Mouse (Mus musculus) adrenal gland, postnatal 14 days (tissue): ENCODE results near the gene Nrf1. TPM values are rescaled to one million over a fixed set of nuclear protein-coding genes. Genes with fewer than 3 reads are reported as not detected.
A peak's percentile ranks its signal among the peaks of the same experiment; 100 is the strongest.

Source experiments
- DNase-seq: peaks from one replicate; pipeline ENCODE4 v3.0.0; 2021; ENCODE audit warnings: mixed read lengths
- microRNA-seq, 2 experiments: library from miRNA; unstranded; fragments of <30 nt; microRNA quantifications; one replicate each; pipeline ENCODE4 v1.2.0; 2021
- total RNA-seq: library from RNA; stranded (reverse); gene quantifications from 2 replicates; pipeline ENCODE4 v1.2.3, GENCODE M21; 2021

Gene Nrf1
- total RNA-seq, 1 experiment from 2014 or later, result 23.3 TPM

DNA sequence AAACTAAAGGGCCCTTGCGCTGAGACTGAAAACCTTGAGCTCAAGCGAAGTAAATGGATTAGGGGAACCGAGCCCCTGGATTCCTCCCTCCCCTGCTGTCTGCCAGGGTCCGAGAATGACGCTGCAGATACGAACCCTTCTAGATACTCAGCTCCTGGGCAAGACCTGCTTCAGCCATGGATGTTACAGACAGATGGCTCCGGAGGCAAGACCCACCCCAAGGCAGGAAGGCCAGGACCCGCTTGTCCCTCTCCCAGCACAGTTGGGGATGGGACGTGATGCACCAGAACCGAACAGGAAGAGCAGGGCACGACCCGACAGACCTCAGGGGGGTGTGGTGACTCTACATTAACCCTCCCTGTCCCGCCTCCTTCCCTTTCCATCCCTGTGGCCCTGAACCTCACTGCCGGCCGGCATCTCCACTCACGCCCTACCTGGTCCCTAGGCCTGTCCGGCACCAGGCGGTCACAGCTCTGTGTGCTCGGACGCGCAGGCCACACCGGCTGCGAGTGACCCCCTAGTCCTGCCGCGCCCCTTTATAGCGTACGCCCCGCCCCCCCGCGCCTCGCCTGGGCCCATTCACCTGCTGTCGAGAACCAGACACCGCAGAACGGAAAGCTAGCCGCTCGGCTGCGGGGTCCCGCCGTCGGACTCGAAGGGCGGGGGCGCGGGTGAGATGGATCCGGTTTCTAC lies 127.6 kb downstream of the Nrf1 start:
- DNase-seq, result no peak

GRCm38 (mm10) chr6:30175918-30176421 lies 128.2 kb downstream of the Nrf1 start:
- no peak for DNase-seq

GRCm38 (mm10) chr6:30176496-30176895 lies 128.7 kb downstream of the Nrf1 start:
- DNase-seq, result no peak

GRCm38 (mm10) chr6:30177305-30177704 lies 129.5 kb downstream of the Nrf1 start:
- DNase-seq, result no peak

DNA sequence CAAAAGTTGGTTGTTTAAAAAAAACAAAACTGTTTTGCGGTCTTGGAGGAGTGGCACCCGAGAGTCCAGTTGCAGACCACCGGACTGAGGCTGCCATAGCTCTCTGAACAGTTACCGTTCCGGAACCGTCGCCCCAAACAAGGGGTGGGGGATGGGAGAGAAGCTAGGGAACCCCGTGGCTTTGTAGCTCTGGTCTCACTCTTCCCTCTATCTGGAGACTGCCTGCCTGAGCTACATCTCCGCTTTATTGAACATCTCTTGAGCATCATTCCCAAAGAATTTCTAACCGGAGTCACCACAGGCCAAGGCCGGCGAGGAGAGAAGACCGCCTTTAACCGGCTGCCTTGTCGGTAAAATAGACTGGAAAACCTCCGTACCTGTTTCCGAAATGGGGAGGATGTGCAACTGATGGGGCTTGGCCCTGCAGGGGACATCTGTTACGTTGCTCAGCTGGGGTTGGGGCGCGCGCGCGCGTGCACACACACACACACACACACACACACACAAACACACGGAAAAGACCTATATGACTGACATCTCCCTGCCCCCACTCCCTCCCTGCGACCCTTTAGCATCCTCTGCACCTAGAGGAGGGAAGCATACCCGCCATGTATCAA lies 130.3 kb downstream of the Nrf1 start:
- no peak for DNase-seq

DNA sequence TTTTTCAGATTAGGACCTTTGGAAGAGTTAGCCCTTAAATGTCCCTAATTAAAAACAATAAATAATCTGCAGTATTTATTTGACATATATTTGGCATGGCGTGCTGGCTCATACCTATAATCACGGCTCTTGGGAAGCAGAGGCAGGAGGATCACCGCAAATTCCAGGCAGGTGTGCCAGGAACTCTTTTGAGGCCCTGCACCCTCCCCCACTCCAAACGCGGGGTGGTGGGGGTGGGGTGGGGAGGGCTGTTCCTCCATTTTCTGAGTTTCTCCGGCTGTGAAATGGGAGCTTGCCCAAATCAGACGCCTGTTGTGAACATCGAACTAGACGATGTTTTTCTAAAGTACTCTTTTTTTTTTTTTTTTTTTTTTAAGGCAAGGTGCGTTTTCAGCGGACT lies 131.3 kb downstream of the Nrf1 start:
- DNase-seq, result no peak

- DNase-seq, result peak; percentile 40
Measured at GRCm38 (mm10) chr6:30180321-30180720, 132.5 kb downstream of the Nrf1 start.

DNA sequence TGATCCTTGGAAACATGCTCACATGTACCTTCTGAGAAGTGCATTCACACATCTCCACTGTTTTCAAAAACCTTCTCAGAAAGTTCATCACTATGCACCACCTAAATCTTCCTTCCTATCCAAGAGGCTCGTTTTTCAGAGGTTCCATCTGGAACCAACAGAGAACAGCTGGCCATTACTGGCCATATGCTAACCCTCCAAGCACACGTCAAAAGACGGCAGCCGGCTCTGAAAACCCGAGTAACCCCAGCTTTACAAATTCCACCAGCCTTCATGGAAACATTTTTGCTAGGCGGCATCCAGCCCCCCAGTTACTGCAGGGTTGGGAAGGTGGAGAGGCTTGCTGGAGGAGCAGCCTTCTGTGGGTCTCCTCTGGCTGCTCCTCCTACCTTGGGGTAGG lies 134.2 kb downstream of the Nrf1 start:
- DNase-seq, result no peak

DNA sequence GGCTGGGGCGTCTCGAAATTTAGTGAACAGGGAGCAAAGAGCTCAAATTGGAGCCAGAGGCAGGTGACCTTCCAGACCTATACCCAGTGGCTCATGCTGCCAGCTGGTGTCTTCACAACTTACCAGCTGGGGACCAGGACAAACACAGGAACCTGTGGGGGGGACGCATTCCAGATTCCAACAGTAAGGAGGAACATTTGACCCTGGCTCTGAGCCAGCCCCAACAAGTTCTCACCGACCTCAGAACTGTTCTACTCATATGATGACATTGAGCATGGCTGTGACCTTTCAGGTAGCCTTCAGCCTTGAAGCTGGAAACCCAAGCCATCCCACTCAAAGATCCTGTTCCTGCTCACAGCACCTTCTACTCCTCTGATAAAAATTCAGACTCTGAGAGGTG lies 135.8 kb downstream of the Nrf1 start:
- DNase-seq, result no peak

GRCm38 (mm10) chr6:30195656-30196055 lies 147.9 kb downstream of the Nrf1 start:
- DNase-seq, result peak; percentile 52

DNA sequence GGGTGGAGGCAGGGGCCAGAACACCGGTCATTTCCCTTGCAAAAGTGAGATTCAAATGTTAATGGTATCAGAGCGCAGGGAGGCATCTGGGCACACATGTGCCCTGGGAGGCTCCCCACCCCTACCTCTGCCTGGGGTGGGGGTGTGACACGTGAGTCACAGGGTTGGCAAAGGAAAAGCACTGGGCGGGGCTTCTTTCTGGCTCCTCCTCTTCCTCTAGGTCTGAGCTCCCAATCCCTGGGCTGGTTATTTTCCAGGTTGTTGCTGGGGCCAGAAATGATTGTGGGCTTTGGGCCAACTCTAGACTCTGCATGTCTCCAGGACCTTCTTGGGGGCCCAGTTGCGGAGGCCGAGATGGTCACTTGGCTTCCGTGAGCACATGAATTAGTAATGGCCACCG lies 148.4 kb downstream of the Nrf1 start:
- peak; percentile 44 for DNase-seq

Small RNAs within 50 kb of the gene (microRNA-seq; reads per million reads assigned to microRNA genes)
- gene Mir182 (1,921 to 2,588 reads per million in 2 experiments), gene Mir183 (138 to 268 reads per million in 2 experiments), gene Mir96 (8.1 to 15.6 reads per million in 2 experiments)

Other genes with a start within 250 kb of the Nrf1 start
- gene Strip2, start 131.0 kb upstream of the Nrf1 start, total RNA-seq, result 1.5 and 2.0 TPM in 2 replicates